Mouse (Mus musculus): Measurements from ENCODE around the gene Coro1a. TPM values are rescaled to one million over a fixed set of nuclear protein-coding genes. Genes with fewer than 3 reads are reported as not detected.

Gene Coro1a
- polyA plus RNA-seq (2015; fragmentation: Nextera tagmentation; extraction: Ambion mirVana): 13.5 and 71.8 TPM in 2 replicates

- 78% methylated on average over 19 of the region's 19 CpGs for WGBS
- peaks cover 13% of the 10 kb centered on the region for H3K4me1 ChIP-seq (replicated peaks)
- no peaks in the 10 kb centered on the region for H3K9me3 ChIP-seq (replicated peaks)
- H3K27me3 ChIP-seq: peaks cover 36% of the 10 kb centered on the region
- H3K4me2 ChIP-seq: no peak within 1 kb of the TSS
- H3K9ac ChIP-seq: no peak within 1 kb of the TSS
- no peak for ATAC-seq (replicated peaks; ENCODE audit: insufficient number of reproducible peaks, insufficient read depth, low FRiP score, low read depth)
- H3K27ac ChIP-seq: no peak within 1 kb of the TSS
- H3K36me3 ChIP-seq: no peaks in the 10 kb centered on the region
- H3K4me3 ChIP-seq: no peak within 1 kb of the TSS
These were observed at the start of gene Coro1a for GRCm38 (mm10) chr7:126707442-126708174. TSS of gene Coro1a (minus strand) at chr7:126707787.

- Histone ChIP-seq H3K4me1 (replicated peaks) (peaks cover 7% of the 10 kb centered on the region), H3K36me3 (no peaks in the 10 kb centered on the region), H3K4me2 (peak overlapping the region; percentile 28), H3K27ac (peak overlapping the region; percentile 33; the same call in 1 of the 2 replicates), H3K9ac (0 out of 2 replicates have a peak overlapping the region, but pooled peaks have one; percentile 4), H3K4me3 (no peak overlapping the region), H3K27me3 (no peaks in the 10 kb centered on the region), H3K9me3 (replicated peaks) (no peaks in the 10 kb centered on the region)
- ATAC-seq (replicated peaks; ENCODE audit: insufficient number of reproducible peaks, insufficient read depth, low FRiP score, low read depth): peak; percentile 51
- under 1% methylated on average over 9 of the region's 9 CpGs for WGBS
These were observed 47.3 kb upstream of the Coro1a start for GRCm38 (mm10) chr7:126754866-126755265.

GRCm38 (mm10) chr7:126749582-126750343 lies 42.2 kb upstream of the Coro1a start:
- H3K4me3 ChIP-seq: no peak overlapping the region
- 88% methylated on average over 17 of the region's 17 CpGs for WGBS
- no peaks in the 10 kb centered on the region for H3K9me3 ChIP-seq (replicated peaks)
- no peak overlapping the region for H3K27ac ChIP-seq
- ATAC-seq (replicated peaks; ENCODE audit: insufficient number of reproducible peaks, insufficient read depth, low FRiP score, low read depth): no peak
- no peak overlapping the region for H3K4me2 ChIP-seq
- H3K4me1 ChIP-seq (replicated peaks): no peaks in the 10 kb centered on the region
- no peaks in the 10 kb centered on the region; the same call in 1 of the 2 replicates for H3K27me3 ChIP-seq
- no peaks in the 10 kb centered on the region for H3K36me3 ChIP-seq
- no peak overlapping the region for H3K9ac ChIP-seq

GRCm38 (mm10) chr7:126748824-126749223 lies 41.2 kb upstream of the Coro1a start:
- Histone ChIP-seq H3K4me2 (no peak overlapping the region), H3K27ac (no peak overlapping the region), H3K27me3 (no peaks in the 10 kb centered on the region; the same call in 1 of the 2 replicates), H3K36me3 (no peaks in the 10 kb centered on the region), H3K9ac (no peak overlapping the region), H3K4me1 (replicated peaks) (no peaks in the 10 kb centered on the region), H3K9me3 (replicated peaks) (no peaks in the 10 kb centered on the region), H3K4me3 (no peak overlapping the region)
- WGBS: 70% methylated on average over 7 of the region's 7 CpGs
- ATAC-seq (replicated peaks; ENCODE audit: insufficient number of reproducible peaks, insufficient read depth, low FRiP score, low read depth): no peak

- no peak overlapping the region for H3K9ac ChIP-seq
- no peak overlapping the region for H3K4me3 ChIP-seq
- H3K27me3 ChIP-seq: no peaks in the 10 kb centered on the region; the same call in 1 of the 2 replicates
- H3K36me3 ChIP-seq: no peaks in the 10 kb centered on the region
- no peaks in the 10 kb centered on the region for H3K9me3 ChIP-seq (replicated peaks)
- H3K4me1 ChIP-seq (replicated peaks): no peaks in the 10 kb centered on the region
- WGBS: 34% methylated on average over 6 of the region's 6 CpGs
- ATAC-seq (replicated peaks; ENCODE audit: insufficient number of reproducible peaks, insufficient read depth, low FRiP score, low read depth): no peak
- no peak overlapping the region for H3K4me2 ChIP-seq
- H3K27ac ChIP-seq: no peak overlapping the region
These were observed 39.2 kb upstream of the Coro1a start for GRCm38 (mm10) chr7:126746798-126747197.

GRCm38 (mm10) chr7:126746066-126746465 lies 38.5 kb upstream of the Coro1a start:
- 74% methylated on average over 12 of the region's 12 CpGs for WGBS
- Histone ChIP-seq H3K9ac (no peak overlapping the region), H3K36me3 (no peaks in the 10 kb centered on the region), H3K27me3 (no peaks in the 10 kb centered on the region; the same call in 1 of the 2 replicates), H3K4me2 (no peak overlapping the region), H3K4me3 (no peak overlapping the region), H3K27ac (no peak overlapping the region), H3K4me1 (replicated peaks) (no peaks in the 10 kb centered on the region), H3K9me3 (replicated peaks) (no peaks in the 10 kb centered on the region)
- ATAC-seq (replicated peaks; ENCODE audit: insufficient number of reproducible peaks, insufficient read depth, low FRiP score, low read depth): no peak

GRCm38 (mm10) chr7:126741964-126742482 lies 34.4 kb upstream of the Coro1a start:
- Histone ChIP-seq H3K27me3 (no peaks in the 10 kb centered on the region; the same call in 1 of the 2 replicates), H3K27ac (no peak overlapping the region), H3K4me1 (replicated peaks) (no peaks in the 10 kb centered on the region), H3K9ac (no peak overlapping the region), H3K36me3 (no peaks in the 10 kb centered on the region), H3K4me2 (no peak overlapping the region), H3K4me3 (no peak overlapping the region), H3K9me3 (replicated peaks) (no peaks in the 10 kb centered on the region)
- 85% methylated on average over 13 of the region's 13 CpGs for WGBS
- no peak for ATAC-seq (replicated peaks; ENCODE audit: insufficient number of reproducible peaks, insufficient read depth, low FRiP score, low read depth)

GRCm38 (mm10) chr7:126741452-126741851 lies 33.9 kb upstream of the Coro1a start:
- H3K9me3 ChIP-seq (replicated peaks): no peaks in the 10 kb centered on the region
- H3K27ac ChIP-seq: no peak overlapping the region
- H3K4me3 ChIP-seq: no peak overlapping the region
- no peaks in the 10 kb centered on the region for H3K27me3 ChIP-seq
- ATAC-seq (replicated peaks; ENCODE audit: insufficient number of reproducible peaks, insufficient read depth, low FRiP score, low read depth): no peak
- H3K4me2 ChIP-seq: no peak overlapping the region
- WGBS: 79% methylated on average over 5 of the region's 5 CpGs
- no peaks in the 10 kb centered on the region for H3K36me3 ChIP-seq
- no peaks in the 10 kb centered on the region for H3K4me1 ChIP-seq (replicated peaks)
- H3K9ac ChIP-seq: no peak overlapping the region

GRCm38 (mm10) chr7:126740977-126741376 lies 33.4 kb upstream of the Coro1a start:
- Histone ChIP-seq H3K9me3 (replicated peaks) (no peaks in the 10 kb centered on the region), H3K4me2 (no peak overlapping the region), H3K4me3 (no peak overlapping the region), H3K4me1 (replicated peaks) (no peaks in the 10 kb centered on the region), H3K27ac (no peak overlapping the region), H3K27me3 (no peaks in the 10 kb centered on the region), H3K36me3 (no peaks in the 10 kb centered on the region), H3K9ac (no peak overlapping the region)
- ATAC-seq (replicated peaks; ENCODE audit: insufficient number of reproducible peaks, insufficient read depth, low FRiP score, low read depth): no peak
- 63% methylated on average over 5 of the region's 5 CpGs for WGBS

GRCm38 (mm10) chr7:126740132-126740735 lies 32.6 kb upstream of the Coro1a start:
- Histone ChIP-seq H3K27ac (no peak overlapping the region), H3K27me3 (no peaks in the 10 kb centered on the region), H3K36me3 (no peaks in the 10 kb centered on the region), H3K4me3 (no peak overlapping the region), H3K9ac (no peak overlapping the region), H3K9me3 (replicated peaks) (no peaks in the 10 kb centered on the region), H3K4me1 (replicated peaks) (no peaks in the 10 kb centered on the region), H3K4me2 (no peak overlapping the region)
- WGBS: 76% methylated on average over 13 of the region's 13 CpGs
- ATAC-seq (replicated peaks; ENCODE audit: insufficient number of reproducible peaks, insufficient read depth, low FRiP score, low read depth): no peak

GRCm38 (mm10) chr7:126739551-126739950 lies 32.0 kb upstream of the Coro1a start:
- H3K9me3 ChIP-seq (replicated peaks): no peaks in the 10 kb centered on the region
- no peaks in the 10 kb centered on the region for H3K36me3 ChIP-seq
- H3K9ac ChIP-seq: no peak overlapping the region
- no peak for ATAC-seq (replicated peaks; ENCODE audit: insufficient number of reproducible peaks, insufficient read depth, low FRiP score, low read depth)
- no peaks in the 10 kb centered on the region for H3K4me1 ChIP-seq (replicated peaks)
- no peaks in the 10 kb centered on the region for H3K27me3 ChIP-seq
- H3K4me2 ChIP-seq: no peak overlapping the region
- H3K27ac ChIP-seq: no peak overlapping the region
- no peak overlapping the region for H3K4me3 ChIP-seq
- WGBS: 83% methylated on average over 17 of the region's 17 CpGs
